Mouse (Mus musculus) left cerebral cortex, postnatal 25 days (tissue): ENCODE data around the gene Gm21970. TPM values are rescaled to one million over a fixed set of nuclear protein-coding genes. Genes with fewer than 3 reads are reported as not detected.
A peak's percentile ranks its signal among the peaks of the same experiment; 100 is the strongest.

Experiments
- DNase-seq, 2 experiments: peaks; one replicate each; pipeline ENCODE4 v3.0.0; 2022; ENCODE audit warnings: low spot score in 2 of 2, mixed read lengths in 1 of 2
- intact Hi-C: fragments of 180-260 bp; cut with DNase I; formaldehyde crosslinking; loops from one replicate; pipeline ENCODE4 v1.15.1; 2025
- total RNA-seq, 2 experiments: library from RNA; stranded (reverse); gene quantifications; 2 replicates each; pipeline ENCODE4 v1.2.3; 2021

Gm21970 gene
- total RNA-seq, 2 experiments from 2014 or later, result not detected

GRCm38 (mm10) chr16:91366567-91366966 is 25.0 kb upstream of the Gm21970 start:
- intact Hi-C loops, result no loop called here

GRCm38 (mm10) chr16:91367066-91367465 is 24.5 kb upstream of the Gm21970 start:
- intact Hi-C loops, result no loop called here
- no peak for DNase-seq

More at GRCm38 (mm10) chr16:91366567-91366966, 25.0 kb upstream of the Gm21970 start:
- no peak for DNase-seq

- intact Hi-C loops, result loop anchor here (5.0 kb wide), 2 partner anchors 69 to 114 kb away; partner anchors contain the start of gene Ifnar1
- peak; percentile 75 for DNase-seq
Observed at GRCm38 (mm10) chr16:91372577-91373472, 18.7 kb upstream of the Gm21970 start, which contains the start of gene Ifnar2. Gene Ifnar2 (plus strand): TSS chr16:91372783.

- DNase-seq, result no peak
- intact Hi-C loops, result loop anchor here (5.0 kb wide), 2 partner anchors 69 to 114 kb away; partner anchors contain the start of gene Ifnar1
Observed at GRCm38 (mm10) chr16:91373473-91374252, 17.9 kb upstream of the Gm21970 start.

- no peak for DNase-seq
- intact Hi-C loops, result loop anchor here (5.0 kb wide), 2 partner anchors 68 to 113 kb away; partner anchors contain the start of gene Ifnar1
Observed at GRCm38 (mm10) chr16:91374253-91374634, 17.3 kb upstream of the Gm21970 start.

- intact Hi-C loops, result no loop called here
- no peak for DNase-seq
Observed at GRCm38 (mm10) chr16:91376701-91377100, 14.8 kb upstream of the Gm21970 start.

GRCm38 (mm10) chr16:91378431-91378986 is 13.0 kb upstream of the Gm21970 start:
- intact Hi-C loops, result no loop called here
- no peak for DNase-seq

GRCm38 (mm10) chr16:91378991-91379390 is 12.5 kb upstream of the Gm21970 start:
- intact Hi-C loops, result no loop called here
- DNase-seq, result no peak

- intact Hi-C loops, result no loop called here
- DNase-seq, result no peak
Observed at GRCm38 (mm10) chr16:91379412-91379811, 12.1 kb upstream of the Gm21970 start.

- DNase-seq, result no peak
- intact Hi-C loops, result no loop called here
Observed at GRCm38 (mm10) chr16:91380151-91380550, 11.4 kb upstream of the Gm21970 start.

GRCm38 (mm10) chr16:91381606-91382005 is 9.9 kb upstream of the Gm21970 start:
- intact Hi-C loops, result no loop called here
- no peak for DNase-seq

GRCm38 (mm10) chr16:91382261-91382790 is 9.2 kb upstream of the Gm21970 start:
- DNase-seq, result no peak
- intact Hi-C loops, result no loop called here

GRCm38 (mm10) chr16:91384221-91384620 is 7.3 kb upstream of the Gm21970 start:
- DNase-seq, result no peak

GRCm38 (mm10) chr16:91385621-91386020 is 5.9 kb upstream of the Gm21970 start:
- intact Hi-C loops, result no loop called here
- DNase-seq, result no peak

More at GRCm38 (mm10) chr16:91384221-91384620, 7.3 kb upstream of the Gm21970 start:
- intact Hi-C loops, result loop anchor here (1.0 kb wide), 1 partner anchor 57 kb away; no protein-coding TSS in a partner anchor

- no peak for DNase-seq
Observed at GRCm38 (mm10) chr16:91386419-91387120, 5.0 kb upstream of the Gm21970 start.

GRCm38 (mm10) chr16:91387121-91387486 is 4.4 kb upstream of the Gm21970 start:
- no peak for DNase-seq
- intact Hi-C loops, result no loop called here

More at GRCm38 (mm10) chr16:91386419-91387120, 5.0 kb upstream of the Gm21970 start:
- intact Hi-C loops, result no loop called here

GRCm38 (mm10) chr16:91390100-91390499 is 1.4 kb upstream of the Gm21970 start:
- DNase-seq, result no peak
- intact Hi-C loops, result no loop called here

- intact Hi-C loops, result no loop called here
- DNase-seq, result no peak
Observed at GRCm38 (mm10) chr16:91394826-91395410, 3.4 kb downstream of the Gm21970 start.
